Mouse (Mus musculus): Measurements from ENCODE around the gene Arhgap10. TPM values are rescaled to one million over a fixed set of nuclear protein-coding genes. Genes with fewer than 3 reads are reported as not detected.

Arhgap10 gene
- polyA plus RNA-seq, 1 experiment from 2014 or later = 33.4 TPM

DNA sequence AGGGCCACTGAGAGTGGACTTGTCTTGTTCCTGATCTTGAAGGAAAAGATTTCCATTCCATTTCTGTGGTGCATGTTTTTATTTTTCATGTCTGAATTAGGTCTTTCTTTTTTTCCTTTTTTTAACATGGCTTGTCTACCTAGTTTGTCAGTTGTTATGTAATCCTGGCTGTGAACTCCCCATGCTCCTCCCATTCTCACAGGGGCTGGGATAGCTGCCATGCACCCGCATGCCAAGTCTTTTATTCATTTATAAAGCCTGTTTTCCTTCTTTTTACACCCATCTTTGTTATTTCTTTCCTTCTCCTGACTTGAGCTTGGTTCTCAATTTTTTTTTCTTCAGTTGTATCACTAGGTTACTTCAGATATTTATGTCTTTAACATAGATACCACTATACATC lies 281.1 kb downstream of the Arhgap10 start:
- no peak for ATAC-seq (ENCODE audit: insufficient read depth, low FRiP score)
- peaks cover 2% of the 10 kb centered on the region for H3K4me1 ChIP-seq (ENCODE audit: control insufficient read depth, insufficient read depth, low read length)
- H3K9me3 ChIP-seq (replicated peaks; ENCODE audit: control insufficient read depth, low read length) = no peaks in the 10 kb centered on the region
- no peak overlapping the region for H3K9ac ChIP-seq (ENCODE audit: low read length)
- H3K36me3 ChIP-seq (ENCODE audit: control insufficient read depth, insufficient read depth, low read length) = no peaks in the 10 kb centered on the region
- WGBS = 66% methylated on average over 1 of the region's 1 CpGs
- no peak overlapping the region for H3K27ac ChIP-seq (ENCODE audit: low read length)
- no peak overlapping the region for H3K4me2 ChIP-seq (ENCODE audit: low read depth, low read length)
- H3K27me3 ChIP-seq (ENCODE audit: control insufficient read depth, insufficient read depth, low read length) = no peaks in the 10 kb centered on the region
- H3K4me3 ChIP-seq (replicated peaks; ENCODE audit: low read length) = no peak overlapping the region

DNA sequence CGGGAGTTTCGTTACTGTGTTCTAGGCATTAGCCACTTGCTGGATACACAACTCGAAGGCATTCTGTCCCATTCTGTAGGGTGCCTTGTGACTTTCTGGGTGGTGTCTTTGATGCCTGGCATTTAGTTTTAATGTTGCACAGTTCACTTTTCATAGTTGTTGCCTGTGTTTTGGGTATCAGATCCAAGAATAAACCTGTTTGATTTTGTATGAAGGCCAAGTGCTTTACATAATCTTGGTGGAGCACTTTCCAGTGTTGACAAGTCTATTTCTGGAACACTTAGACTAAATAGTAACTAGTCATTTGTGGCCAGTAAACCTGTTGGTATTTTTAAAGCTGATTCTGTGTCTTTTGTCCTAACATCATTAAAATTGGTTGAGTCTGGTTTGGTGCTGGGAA lies 285.3 kb downstream of the Arhgap10 start:
- H3K9me3 ChIP-seq (replicated peaks; ENCODE audit: control insufficient read depth, low read length) = no peaks in the 10 kb centered on the region
- no peaks in the 10 kb centered on the region for H3K27me3 ChIP-seq (ENCODE audit: control insufficient read depth, insufficient read depth, low read length)
- no peak overlapping the region for H3K4me3 ChIP-seq (replicated peaks; ENCODE audit: low read length)
- ATAC-seq (ENCODE audit: insufficient read depth, low FRiP score) = no peak
- 70% methylated on average over 3 of the region's 3 CpGs for WGBS
- no peak overlapping the region for H3K27ac ChIP-seq (ENCODE audit: low read length)
- peaks cover 4% of the 10 kb centered on the region for H3K4me1 ChIP-seq (ENCODE audit: control insufficient read depth, insufficient read depth, low read length)
- H3K4me2 ChIP-seq (ENCODE audit: low read depth, low read length) = no peak overlapping the region
- no peaks in the 10 kb centered on the region for H3K36me3 ChIP-seq (ENCODE audit: control insufficient read depth, insufficient read depth, low read length)
- H3K9ac ChIP-seq (ENCODE audit: low read length) = no peak overlapping the region

DNA sequence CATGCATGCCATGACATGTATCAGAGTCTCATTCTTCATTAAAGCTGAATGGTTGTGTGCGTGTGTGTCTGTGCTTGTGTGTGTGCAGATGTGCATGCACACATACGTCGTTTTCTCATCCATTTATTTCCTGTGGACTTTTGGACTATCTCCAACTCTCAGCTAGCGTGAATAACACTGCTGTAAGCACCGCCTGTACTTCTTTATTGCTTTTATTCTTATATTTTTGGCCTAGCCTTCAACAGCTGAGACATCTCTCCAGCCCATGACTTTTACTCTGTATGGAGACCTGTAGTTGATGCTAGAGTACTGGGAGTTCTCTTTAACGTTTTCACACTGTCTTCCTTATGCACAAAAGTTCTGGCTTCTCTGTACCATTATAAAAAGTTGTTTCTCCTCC lies 285.9 kb downstream of the Arhgap10 start:
- peaks cover 4% of the 10 kb centered on the region for H3K4me1 ChIP-seq (ENCODE audit: control insufficient read depth, insufficient read depth, low read length)
- H3K4me2 ChIP-seq (ENCODE audit: low read depth, low read length) = no peak overlapping the region
- no peaks in the 10 kb centered on the region for H3K36me3 ChIP-seq (ENCODE audit: control insufficient read depth, insufficient read depth, low read length)
- ATAC-seq (ENCODE audit: insufficient read depth, low FRiP score) = peak; percentile 52
- H3K4me3 ChIP-seq (replicated peaks; ENCODE audit: low read length) = no peak overlapping the region
- no peak overlapping the region for H3K9ac ChIP-seq (ENCODE audit: low read length)
- 34% methylated on average over 6 of the region's 6 CpGs for WGBS
- no peaks in the 10 kb centered on the region for H3K9me3 ChIP-seq (replicated peaks; ENCODE audit: control insufficient read depth, low read length)
- no peak overlapping the region for H3K27ac ChIP-seq (ENCODE audit: low read length)
- no peaks in the 10 kb centered on the region for H3K27me3 ChIP-seq (ENCODE audit: control insufficient read depth, insufficient read depth, low read length)

DNA sequence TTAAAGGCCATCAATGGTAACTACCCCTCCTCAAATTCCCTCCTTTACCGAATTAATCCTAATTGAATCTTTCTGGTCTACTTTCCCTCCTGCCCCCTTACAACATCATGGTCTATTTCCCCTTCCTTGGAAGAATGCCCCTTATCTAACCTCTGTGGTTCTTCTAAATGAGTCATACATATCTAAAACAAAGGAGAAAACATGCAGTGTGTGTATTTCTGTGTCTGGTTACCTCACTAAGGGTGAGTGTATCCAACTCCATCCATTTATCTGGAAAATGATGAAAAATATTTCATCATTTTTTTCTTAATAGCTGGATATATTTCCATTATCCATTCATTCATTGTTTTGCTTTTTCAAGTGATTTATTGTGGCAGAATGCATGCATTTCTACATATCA lies 286.5 kb downstream of the Arhgap10 start:
- no peak overlapping the region for H3K4me3 ChIP-seq (replicated peaks; ENCODE audit: low read length)
- H3K36me3 ChIP-seq (ENCODE audit: control insufficient read depth, insufficient read depth, low read length) = no peaks in the 10 kb centered on the region
- no peaks in the 10 kb centered on the region for H3K9me3 ChIP-seq (replicated peaks; ENCODE audit: control insufficient read depth, low read length)
- peaks cover 4% of the 10 kb centered on the region for H3K4me1 ChIP-seq (ENCODE audit: control insufficient read depth, insufficient read depth, low read length)
- H3K4me2 ChIP-seq (ENCODE audit: low read depth, low read length) = no peak overlapping the region
- no peaks in the 10 kb centered on the region for H3K27me3 ChIP-seq (ENCODE audit: control insufficient read depth, insufficient read depth, low read length)
- no peak for ATAC-seq (ENCODE audit: insufficient read depth, low FRiP score)
- H3K9ac ChIP-seq (ENCODE audit: low read length) = no peak overlapping the region
- H3K27ac ChIP-seq (ENCODE audit: low read length) = no peak overlapping the region
- WGBS = 83% methylated on average over 1 of the region's 1 CpGs

DNA sequence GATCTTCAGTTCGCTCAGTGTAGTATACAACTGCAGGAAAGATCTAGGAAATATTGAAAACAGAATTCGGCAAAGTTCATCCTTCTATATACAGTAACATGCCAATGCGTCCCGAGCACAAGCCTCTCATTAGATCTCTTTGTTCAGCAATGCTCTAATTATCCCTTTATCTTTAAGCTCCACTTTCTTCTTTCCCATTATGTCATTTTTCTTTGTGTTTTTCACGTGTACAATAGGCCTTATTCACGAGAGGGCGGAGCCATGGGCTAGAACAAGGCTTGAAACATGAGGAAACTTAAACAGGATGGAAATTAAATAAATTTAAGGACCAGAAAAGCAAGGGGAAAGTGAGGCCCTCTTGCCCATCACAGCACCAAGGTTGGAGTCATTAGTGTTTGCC lies 289.1 kb downstream of the Arhgap10 start:
- no peak overlapping the region for H3K4me2 ChIP-seq (ENCODE audit: low read depth, low read length)
- no peak overlapping the region for H3K4me3 ChIP-seq (replicated peaks; ENCODE audit: low read length)
- no peak overlapping the region for H3K27ac ChIP-seq (ENCODE audit: low read length)
- H3K27me3 ChIP-seq (ENCODE audit: control insufficient read depth, insufficient read depth, low read length) = no peaks in the 10 kb centered on the region
- H3K36me3 ChIP-seq (ENCODE audit: control insufficient read depth, insufficient read depth, low read length) = no peaks in the 10 kb centered on the region
- peaks cover 4% of the 10 kb centered on the region for H3K4me1 ChIP-seq (ENCODE audit: control insufficient read depth, insufficient read depth, low read length)
- no peaks in the 10 kb centered on the region for H3K9me3 ChIP-seq (replicated peaks; ENCODE audit: control insufficient read depth, low read length)
- H3K9ac ChIP-seq (ENCODE audit: low read length) = no peak overlapping the region
- ATAC-seq (ENCODE audit: insufficient read depth, low FRiP score) = no peak
- 78% methylated on average over 7 of the region's 7 CpGs for WGBS

DNA sequence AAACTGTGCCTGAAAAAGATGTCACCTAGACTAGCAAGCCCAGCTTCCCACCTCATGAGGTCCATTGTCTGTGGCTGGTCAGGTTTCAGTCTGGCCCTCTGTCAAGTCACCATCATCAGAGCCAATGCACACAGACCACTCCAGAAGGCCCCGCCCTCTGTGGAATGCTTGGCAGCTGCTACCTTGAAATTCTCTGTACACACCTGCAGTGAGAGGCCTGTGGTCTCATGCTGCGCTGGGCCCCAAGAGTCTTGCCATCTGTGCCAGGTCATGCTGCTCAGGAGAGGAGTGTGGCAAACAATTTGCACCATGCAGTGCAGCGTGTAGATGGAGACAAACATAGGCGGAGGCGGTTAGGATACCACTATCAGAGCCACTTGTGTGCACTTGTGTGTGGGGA lies 290.0 kb downstream of the Arhgap10 start:
- no peak overlapping the region for H3K27ac ChIP-seq (ENCODE audit: low read length)
- H3K9me3 ChIP-seq (replicated peaks; ENCODE audit: control insufficient read depth, low read length) = no peaks in the 10 kb centered on the region
- no peak overlapping the region for H3K4me2 ChIP-seq (ENCODE audit: low read depth, low read length)
- peaks cover 4% of the 10 kb centered on the region for H3K4me1 ChIP-seq (ENCODE audit: control insufficient read depth, insufficient read depth, low read length)
- no peaks in the 10 kb centered on the region for H3K36me3 ChIP-seq (ENCODE audit: control insufficient read depth, insufficient read depth, low read length)
- H3K9ac ChIP-seq (ENCODE audit: low read length) = no peak overlapping the region
- no peaks in the 10 kb centered on the region for H3K27me3 ChIP-seq (ENCODE audit: control insufficient read depth, insufficient read depth, low read length)
- 78% methylated on average over 5 of the region's 5 CpGs for WGBS
- H3K4me3 ChIP-seq (replicated peaks; ENCODE audit: low read length) = no peak overlapping the region
- peak; percentile 71; the same call in 1 of the 2 replicates for ATAC-seq (ENCODE audit: insufficient read depth, low FRiP score)

DNA sequence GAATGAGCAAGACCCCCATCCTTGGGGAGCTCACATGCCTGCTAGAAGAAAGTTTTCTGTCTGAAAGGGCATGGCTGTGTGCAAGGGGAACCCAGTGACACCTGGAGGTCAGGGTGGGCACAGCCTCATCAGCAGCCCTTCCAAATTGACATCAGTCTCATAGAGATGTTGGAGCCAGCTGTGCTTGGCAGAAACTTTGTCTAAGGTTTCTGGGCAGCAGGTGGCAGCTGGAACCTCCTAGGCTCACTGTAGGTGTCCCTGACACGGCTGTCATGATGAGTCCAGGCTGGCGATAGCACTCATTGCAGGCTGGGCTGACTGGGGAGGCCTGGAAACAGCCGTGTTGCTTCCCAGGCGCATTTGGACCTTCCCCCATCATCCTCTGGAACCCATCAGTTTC lies 294.6 kb downstream of the Arhgap10 start:
- no peaks in the 10 kb centered on the region; the same call in 1 of the 2 replicates for H3K4me1 ChIP-seq (ENCODE audit: control insufficient read depth, insufficient read depth, low read length)
- H3K9me3 ChIP-seq (replicated peaks; ENCODE audit: control insufficient read depth, low read length) = no peaks in the 10 kb centered on the region
- H3K4me2 ChIP-seq (ENCODE audit: low read depth, low read length) = no peak overlapping the region
- WGBS = 72% methylated on average over 4 of the region's 4 CpGs
- H3K27ac ChIP-seq (ENCODE audit: low read length) = no peak overlapping the region
- H3K4me3 ChIP-seq (replicated peaks; ENCODE audit: low read length) = no peak overlapping the region
- ATAC-seq (ENCODE audit: insufficient read depth, low FRiP score) = no peak
- H3K9ac ChIP-seq (ENCODE audit: low read length) = no peak overlapping the region
- no peaks in the 10 kb centered on the region for H3K36me3 ChIP-seq (ENCODE audit: control insufficient read depth, insufficient read depth, low read length)
- no peaks in the 10 kb centered on the region for H3K27me3 ChIP-seq (ENCODE audit: control insufficient read depth, insufficient read depth, low read length)

DNA sequence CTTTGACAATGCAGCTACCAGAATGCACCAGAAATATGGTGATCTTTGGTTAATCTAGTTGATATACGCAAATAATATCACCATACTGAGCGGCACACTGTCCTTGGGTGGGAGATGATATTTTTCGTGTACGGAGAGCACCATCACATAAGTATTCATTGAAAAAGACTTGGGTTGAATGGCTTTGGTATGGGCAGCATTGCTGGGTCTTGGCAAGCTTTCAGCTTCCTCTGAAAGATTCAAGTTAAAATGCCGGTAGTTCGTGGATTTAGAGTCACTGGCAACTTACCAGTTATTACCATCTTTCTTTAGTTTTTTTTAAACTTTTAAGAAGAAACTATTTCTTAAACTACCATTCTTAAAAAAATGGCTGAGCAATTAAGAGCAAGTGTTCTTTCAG lies 302.6 kb downstream of the Arhgap10 start:
- WGBS = 38% methylated on average over 6 of the region's 6 CpGs
- H3K9ac ChIP-seq (ENCODE audit: low read length) = no peak overlapping the region
- no peak overlapping the region for H3K27ac ChIP-seq (ENCODE audit: low read length)
- H3K4me3 ChIP-seq (replicated peaks; ENCODE audit: low read length) = no peak overlapping the region
- H3K36me3 ChIP-seq (ENCODE audit: control insufficient read depth, insufficient read depth, low read length) = no peaks in the 10 kb centered on the region
- no peak for ATAC-seq (ENCODE audit: insufficient read depth, low FRiP score)
- no peak overlapping the region for H3K4me2 ChIP-seq (ENCODE audit: low read depth, low read length)
- H3K4me1 ChIP-seq (ENCODE audit: control insufficient read depth, insufficient read depth, low read length) = peaks cover 6% of the 10 kb centered on the region; the same call in 1 of the 2 replicates
- no peaks in the 10 kb centered on the region for H3K9me3 ChIP-seq (replicated peaks; ENCODE audit: control insufficient read depth, low read length)
- H3K27me3 ChIP-seq (ENCODE audit: control insufficient read depth, insufficient read depth, low read length) = no peaks in the 10 kb centered on the region

DNA sequence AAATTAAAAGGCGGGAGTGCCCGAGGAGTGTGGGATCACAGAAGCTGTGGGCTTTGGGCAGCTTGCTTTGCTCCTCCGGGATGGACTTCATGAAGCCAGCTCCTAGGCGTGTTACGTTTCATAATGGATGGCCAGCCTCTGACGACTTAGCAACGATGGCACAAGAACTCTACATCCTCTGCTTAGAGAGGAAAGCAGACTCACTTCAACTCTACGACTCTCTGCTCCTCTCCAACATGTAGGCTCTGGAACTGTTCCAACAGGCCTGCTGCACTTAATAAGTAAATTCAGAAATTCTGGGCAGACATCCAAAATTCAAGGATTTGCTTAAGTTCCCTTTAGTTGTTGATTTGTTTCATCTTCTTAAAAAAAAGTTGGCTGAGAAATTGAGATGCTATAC lies 303.1 kb downstream of the Arhgap10 start:
- Histone ChIP-seq H3K36me3 (ENCODE audit: control insufficient read depth, insufficient read depth, low read length) (no peaks in the 10 kb centered on the region), H3K4me1 (ENCODE audit: control insufficient read depth, insufficient read depth, low read length) (peaks cover 6% of the 10 kb centered on the region; the same call in 1 of the 2 replicates), H3K9me3 (replicated peaks; ENCODE audit: control insufficient read depth, low read length) (no peaks in the 10 kb centered on the region), H3K27ac (ENCODE audit: low read length) (no peak overlapping the region), H3K27me3 (ENCODE audit: control insufficient read depth, insufficient read depth, low read length) (no peaks in the 10 kb centered on the region), H3K4me2 (ENCODE audit: low read depth, low read length) (no peak overlapping the region), H3K4me3 (replicated peaks; ENCODE audit: low read length) (no peak overlapping the region), H3K9ac (ENCODE audit: low read length) (no peak overlapping the region)
- 35% methylated on average over 8 of the region's 8 CpGs for WGBS
- ATAC-seq (ENCODE audit: insufficient read depth, low FRiP score) = peak; percentile 80; the same call in 1 of the 2 replicates

Measured in stomach, embryonic 16.5 days (tissue).